Comparison of ENCODE assay signal across 26 mouse cellular contexts in the genomic region with DNA sequence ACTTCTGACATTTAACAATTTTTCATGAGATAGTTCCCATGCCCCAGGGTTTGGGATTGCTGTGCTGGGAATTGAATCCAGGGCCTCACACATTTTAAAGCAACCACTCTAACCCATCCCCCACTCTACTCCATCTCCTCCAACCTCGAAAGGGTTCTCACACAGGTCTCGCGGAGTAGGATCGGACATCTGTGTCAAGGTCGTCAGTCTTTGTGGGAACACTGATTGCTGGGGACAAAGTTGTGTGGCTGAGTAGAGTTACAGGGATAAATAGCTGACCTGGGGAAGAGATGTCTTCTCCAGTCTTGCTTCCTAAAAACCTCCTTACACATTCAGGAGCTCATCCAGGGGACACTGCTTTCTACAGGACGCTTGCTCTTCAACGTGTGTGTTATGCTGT.
"Had no signal": no experiment of that assay in that cellular context is flagged by ENCODE, and none has a peak within 500 bp of the region (broad histone marks: within the 10 kb centered on the region; RNA-seq: fewer than 3 reads in every experiment).

No protein-coding gene starts in this region.

- H3K27me3 ChIP-seq: embryonic facial prominence, embryonic 12.5 days; embryonic facial prominence, embryonic 13.5 days; embryonic facial prominence, embryonic 15.5 days; forebrain, embryonic 12.5 days; forebrain, embryonic 13.5 days; forebrain, embryonic 15.5 days had no signal

- H3K9ac ChIP-seq: embryonic facial prominence, embryonic 12.5 days; embryonic facial prominence, embryonic 13.5 days; embryonic facial prominence, embryonic 15.5 days; forebrain, embryonic 12.5 days; forebrain, embryonic 13.5 days; forebrain, embryonic 15.5 days; forebrain, postnatal 0 days had no signal

- H3K9me3 ChIP-seq: embryonic facial prominence, embryonic 12.5 days; embryonic facial prominence, embryonic 13.5 days; embryonic facial prominence, embryonic 15.5 days; forebrain, embryonic 12.5 days; forebrain, embryonic 15.5 days had no signal

- H3K4me2 ChIP-seq: embryonic facial prominence, embryonic 12.5 days; embryonic facial prominence, embryonic 13.5 days; embryonic facial prominence, embryonic 15.5 days; forebrain, embryonic 12.5 days; forebrain, embryonic 13.5 days; forebrain, embryonic 15.5 days had no signal

- DNase-seq: cerebellum, adult 9-11 months; cerebellum, postnatal 10 days; cerebellum, postnatal 14 days; cerebellum, postnatal 25 days; cerebellum, postnatal 36 days; embryo, embryonic 11 days; forebrain, postnatal 0 days; gastrocnemius, adult 2 months; gastrocnemius, postnatal 10 days; gastrocnemius, postnatal 14 days; gastrocnemius, postnatal 25 days; gastrocnemius, postnatal 36 days; heart, adult 18-20 months; heart, adult 2 months had no signal

- H3K4me1 ChIP-seq: embryonic facial prominence, embryonic 10.5 days; embryonic facial prominence, embryonic 12.5 days; embryonic facial prominence, embryonic 13.5 days; embryonic facial prominence, embryonic 15.5 days; forebrain, embryonic 10.5 days; forebrain, embryonic 12.5 days; forebrain, embryonic 13.5 days; forebrain, embryonic 15.5 days; heart, embryonic 10.5 days had no signal

- ATAC-seq: forebrain, embryonic 13.5 days; forebrain, embryonic 14.5 days; forebrain, embryonic 15.5 days; forebrain, embryonic 16.5 days; forebrain, postnatal 0 days had no signal

- H3K27ac ChIP-seq: embryonic facial prominence, embryonic 10.5 days; embryonic facial prominence, embryonic 12.5 days; embryonic facial prominence, embryonic 13.5 days; embryonic facial prominence, embryonic 15.5 days; forebrain, embryonic 10.5 days; forebrain, embryonic 12.5 days; forebrain, embryonic 13.5 days; forebrain, embryonic 15.5 days; gastrocnemius, adult 2 months; heart, adult 2 months; heart, embryonic 10.5 days had no signal

- H3K4me3 ChIP-seq: embryonic facial prominence, embryonic 10.5 days; embryonic facial prominence, embryonic 12.5 days; embryonic facial prominence, embryonic 13.5 days; embryonic facial prominence, embryonic 15.5 days; erythroblast, embryonic 14.5 days; forebrain, embryonic 10.5 days; forebrain, embryonic 12.5 days; forebrain, embryonic 13.5 days; forebrain, embryonic 15.5 days; gastrocnemius, adult 2 months; heart, adult 2 months; heart, embryonic 10.5 days had no signal
